Mouse (Mus musculus): ENCODE measurements around the gene B4galt5. TPM values are rescaled to one million over a fixed set of nuclear protein-coding genes. Genes with fewer than 3 reads are reported as not detected.

B4galt5 gene
- polyA plus RNA-seq, 1 experiment from 2014 or later, result 24.1 TPM

DNA sequence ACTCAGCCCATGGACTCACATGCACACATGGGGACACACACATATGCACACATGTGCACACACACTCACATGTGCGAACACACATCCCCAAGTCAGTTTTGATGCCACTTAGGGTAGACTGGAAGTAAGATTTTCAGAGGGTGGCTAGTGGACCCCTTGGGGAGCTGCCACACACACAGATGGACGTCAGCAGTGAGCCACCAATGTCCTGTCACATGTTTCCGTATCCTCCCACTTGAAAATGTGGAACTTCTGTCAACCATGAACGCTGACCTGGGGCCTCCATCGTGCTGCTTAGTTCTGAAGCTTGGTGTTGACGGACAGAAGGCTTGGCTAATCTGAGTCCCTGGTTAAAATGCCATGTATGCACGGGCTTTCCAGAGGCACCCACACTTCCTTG, 32.6 kb upstream of the B4galt5 start:
- no peak overlapping the region for H3K9ac ChIP-seq
- no peaks in the 10 kb centered on the region for H3K36me3 ChIP-seq (ENCODE audit: insufficient read depth)
- 60% methylated on average over 7 of the region's 7 CpGs for WGBS
- H3K9me3 ChIP-seq (ENCODE audit: low read depth, low read length), result no peaks in the 10 kb centered on the region
- no peak overlapping the region for H3K4me2 ChIP-seq
- DNase-seq, result no peak
- no peaks in the 10 kb centered on the region for H3K27me3 ChIP-seq (ENCODE audit: insufficient read depth, low read length)
- TF ChIP-seq CTCF (IDR thresholded peaks at IDR 0.05; ENCODE audit: low read depth), result no peak
- no peak for ATAC-seq (ENCODE audit: insufficient read depth)
- H3K4me3 ChIP-seq (ENCODE audit: low read depth, low read length), result no peak overlapping the region
- peaks cover 5% of the 10 kb centered on the region; the same call in 1 of the 2 replicates for H3K4me1 ChIP-seq (ENCODE audit: insufficient read depth)
- H3K27ac ChIP-seq (ENCODE audit: low read depth), result no peak overlapping the region

DNA sequence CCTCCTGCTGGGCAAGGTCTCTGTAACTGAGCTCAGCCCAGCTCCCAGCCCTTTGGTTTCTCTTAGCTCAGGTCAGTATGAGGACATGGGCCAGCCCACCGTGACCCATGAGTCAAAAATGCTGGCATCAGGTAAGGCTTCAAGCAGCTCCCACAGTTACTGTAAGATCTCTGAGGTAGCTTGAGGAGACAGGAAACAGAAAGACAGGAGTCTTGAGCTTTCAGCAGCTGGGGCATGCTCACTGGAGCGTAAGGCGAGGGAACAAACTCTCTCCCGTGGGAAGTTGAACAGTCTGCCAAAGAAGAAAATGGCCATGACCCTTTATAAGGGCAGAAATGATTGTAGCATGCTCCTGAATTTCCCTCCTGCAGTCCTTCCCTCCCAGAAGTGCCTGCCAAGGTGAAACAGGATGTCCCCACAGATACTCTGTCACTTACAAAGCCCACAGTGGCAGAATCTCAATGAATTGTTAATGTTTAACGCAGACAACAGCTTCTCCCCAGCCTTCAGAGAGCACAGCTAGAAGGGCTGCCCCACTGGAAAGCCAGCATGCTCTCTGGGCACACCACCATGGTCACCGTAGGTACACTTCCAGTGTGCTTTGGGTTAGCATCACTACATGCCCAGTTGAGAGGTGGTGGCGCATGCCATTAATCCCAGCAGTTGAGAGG, 31.8 kb upstream of the B4galt5 start:
- 51% methylated on average over 7 of the region's 7 CpGs for WGBS
- no peak for TF ChIP-seq CTCF (IDR thresholded peaks at IDR 0.05; ENCODE audit: low read depth)
- H3K36me3 ChIP-seq (ENCODE audit: insufficient read depth), result no peaks in the 10 kb centered on the region
- peaks cover 5% of the 10 kb centered on the region; the same call in 1 of the 2 replicates for H3K4me1 ChIP-seq (ENCODE audit: insufficient read depth)
- no peak overlapping the region for H3K4me3 ChIP-seq (ENCODE audit: low read depth, low read length)
- no peak for ATAC-seq (ENCODE audit: insufficient read depth)
- H3K4me2 ChIP-seq, result no peak overlapping the region
- DNase-seq, result no peak
- peak overlapping the region; percentile 56 for H3K27ac ChIP-seq (ENCODE audit: low read depth)
- H3K9ac ChIP-seq, result no peak overlapping the region
- H3K9me3 ChIP-seq (ENCODE audit: low read depth, low read length), result no peaks in the 10 kb centered on the region
- no peaks in the 10 kb centered on the region for H3K27me3 ChIP-seq (ENCODE audit: insufficient read depth, low read length)

DNA sequence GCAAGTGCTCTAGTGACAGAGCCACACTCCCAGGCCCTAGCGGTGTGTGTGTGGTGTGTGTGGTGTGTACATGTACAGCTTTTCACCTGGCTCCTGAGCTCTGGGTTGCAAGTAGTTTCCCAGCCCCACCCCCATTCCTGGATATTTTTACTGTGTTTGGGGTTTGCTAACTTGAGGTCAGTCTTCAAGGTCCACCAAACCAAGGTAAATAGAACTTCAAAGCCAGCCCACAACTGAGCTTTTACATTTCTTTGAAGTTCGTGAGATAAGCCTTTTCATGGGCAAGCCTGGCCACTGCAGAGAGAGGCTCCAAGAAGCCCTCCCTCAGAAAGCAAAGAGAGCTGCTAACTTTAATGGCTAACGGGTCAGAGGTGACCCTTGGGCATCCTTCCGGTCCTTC, 30.0 kb upstream of the B4galt5 start:
- H3K4me1 ChIP-seq (ENCODE audit: insufficient read depth), result peaks cover 5% of the 10 kb centered on the region; the same call in 1 of the 2 replicates
- ATAC-seq (ENCODE audit: insufficient read depth), result no peak
- peak overlapping the region; percentile 34; the same call in 1 of the 2 replicates for H3K27ac ChIP-seq (ENCODE audit: low read depth)

GRCm38 (mm10) chr2:167377697-167378096, 28.7 kb upstream of the B4galt5 start:
- no peak for TF ChIP-seq CTCF (IDR thresholded peaks at IDR 0.05; ENCODE audit: low read depth)
- no peak for ATAC-seq (ENCODE audit: insufficient read depth)

More for the DNA sequence above, 30.0 kb upstream of the B4galt5 start:
- TF ChIP-seq CTCF (IDR thresholded peaks at IDR 0.05; ENCODE audit: low read depth), result no peak
- no peak for DNase-seq
- Histone ChIP-seq H3K9ac (no peak overlapping the region), H3K27me3 (ENCODE audit: insufficient read depth, low read length) (no peaks in the 10 kb centered on the region), H3K4me3 (ENCODE audit: low read depth, low read length) (no peak overlapping the region), H3K36me3 (ENCODE audit: insufficient read depth) (no peaks in the 10 kb centered on the region), H3K4me2 (no peak overlapping the region), H3K9me3 (ENCODE audit: low read depth, low read length) (no peaks in the 10 kb centered on the region)
- 30% methylated on average over 4 of the region's 4 CpGs for WGBS

GRCm38 (mm10) chr2:167376160-167376564, 27.2 kb upstream of the B4galt5 start:
- no peak overlapping the region for H3K4me3 ChIP-seq (ENCODE audit: low read depth, low read length)
- H3K9me3 ChIP-seq (ENCODE audit: low read depth, low read length), result no peaks in the 10 kb centered on the region
- no peak overlapping the region for H3K9ac ChIP-seq
- ATAC-seq (ENCODE audit: insufficient read depth) (no peak), DNase-seq (no peak)
- whole genome bisulfite sequencing, result 64% methylated on average over 8 of the region's 8 CpGs
- H3K27me3 ChIP-seq (ENCODE audit: insufficient read depth, low read length), result no peaks in the 10 kb centered on the region
- H3K27ac ChIP-seq (ENCODE audit: low read depth), result no peak overlapping the region; the same call in 1 of the 2 replicates
- H3K4me1 ChIP-seq (ENCODE audit: insufficient read depth), result peaks cover 5% of the 10 kb centered on the region; the same call in 1 of the 2 replicates
- no peak for TF ChIP-seq CTCF (IDR thresholded peaks at IDR 0.05; ENCODE audit: low read depth)
- H3K4me2 ChIP-seq, result no peak overlapping the region
- H3K36me3 ChIP-seq (ENCODE audit: insufficient read depth), result no peaks in the 10 kb centered on the region

More at GRCm38 (mm10) chr2:167377697-167378096, 28.7 kb upstream of the B4galt5 start:
- H3K27ac ChIP-seq (ENCODE audit: low read depth), result no peak overlapping the region
- H3K9ac ChIP-seq, result no peak overlapping the region
- DNase-seq, result no peak
- H3K9me3 ChIP-seq (ENCODE audit: low read depth, low read length), result no peaks in the 10 kb centered on the region
- no peak overlapping the region for H3K4me3 ChIP-seq (ENCODE audit: low read depth, low read length)
- no peaks in the 10 kb centered on the region for H3K36me3 ChIP-seq (ENCODE audit: insufficient read depth)
- peaks cover 5% of the 10 kb centered on the region; the same call in 1 of the 2 replicates for H3K4me1 ChIP-seq (ENCODE audit: insufficient read depth)
- 19% methylated on average over 3 of the region's 3 CpGs for whole genome bisulfite sequencing
- no peak overlapping the region for H3K4me2 ChIP-seq
- H3K27me3 ChIP-seq (ENCODE audit: insufficient read depth, low read length), result no peaks in the 10 kb centered on the region

- ATAC-seq (ENCODE audit: insufficient read depth) (no peak), DNase-seq (no peak)
- H3K9me3 ChIP-seq (ENCODE audit: low read depth, low read length), result no peaks in the 10 kb centered on the region
- no peak overlapping the region for H3K9ac ChIP-seq
- no peaks in the 10 kb centered on the region for H3K36me3 ChIP-seq (ENCODE audit: insufficient read depth)
- 77% methylated on average over 5 of the region's 5 CpGs for WGBS
- no peaks in the 10 kb centered on the region for H3K27me3 ChIP-seq (ENCODE audit: insufficient read depth, low read length)
- no peak overlapping the region for H3K4me3 ChIP-seq (ENCODE audit: low read depth, low read length)
- no peak overlapping the region for H3K4me2 ChIP-seq
- TF ChIP-seq CTCF (IDR thresholded peaks at IDR 0.05; ENCODE audit: low read depth), result no peak
- no peak overlapping the region for H3K27ac ChIP-seq (ENCODE audit: low read depth)
- H3K4me1 ChIP-seq (ENCODE audit: insufficient read depth), result peaks cover 2% of the 10 kb centered on the region; the same call in 1 of the 2 replicates
Measured at GRCm38 (mm10) chr2:167375688-167376087, 26.7 kb upstream of the B4galt5 start.

GRCm38 (mm10) chr2:167375135-167375534, 26.2 kb upstream of the B4galt5 start:
- H3K27ac ChIP-seq (ENCODE audit: low read depth), result no peak overlapping the region
- H3K36me3 ChIP-seq (ENCODE audit: insufficient read depth), result no peaks in the 10 kb centered on the region
- ATAC-seq (ENCODE audit: insufficient read depth), result no peak
- TF ChIP-seq CTCF (IDR thresholded peaks at IDR 0.05; ENCODE audit: low read depth), result no peak
- no peaks in the 10 kb centered on the region for H3K4me1 ChIP-seq (ENCODE audit: insufficient read depth)
- 67% methylated on average over 9 of the region's 9 CpGs for WGBS
- H3K4me2 ChIP-seq, result no peak overlapping the region
- DNase-seq, result no peak
- no peak overlapping the region for H3K9ac ChIP-seq
- H3K4me3 ChIP-seq (ENCODE audit: low read depth, low read length), result no peak overlapping the region
- no peaks in the 10 kb centered on the region for H3K27me3 ChIP-seq (ENCODE audit: insufficient read depth, low read length)
- no peaks in the 10 kb centered on the region for H3K9me3 ChIP-seq (ENCODE audit: low read depth, low read length)

Data from lung, embryonic 14.5 days (tissue).